Mouse (Mus musculus) neural tube, embryonic 15.5 days (tissue): ENCODE data around the gene Cdc16. TPM values are rescaled to one million over a fixed set of nuclear protein-coding genes. Genes with fewer than 3 reads are reported as not detected.

Source experiments
- polyA plus RNA-seq: library from polyadenylated mRNA; unstranded; fragments of >200 nt; fragmentation: Nextera tagmentation; extraction: Ambion mirVana; gene quantifications from 2 replicates; pipeline ENCODE4 v1.2.1, GENCODE M21; 2015

Gene Cdc16
- polyA plus RNA-seq, 1 experiment from 2014 or later = 138 TPM

Other genes with a start within 250 kb of the Cdc16 start
- not detected in 2 replicates for gene 1700029H14Rik, start 195.2 kb upstream of the Cdc16 start, polyA plus RNA-seq
- 38.8 and 39.3 TPM in 2 replicates for gene Rasa3, start 80.1 kb upstream of the Cdc16 start, polyA plus RNA-seq
- gene Cfap97d2, start 51.8 kb upstream of the Cdc16 start, polyA plus RNA-seq = 0.83 and 1.4 TPM in 2 replicates
- gene Upf3a, start 27.9 kb downstream of the Cdc16 start, polyA plus RNA-seq = 41.7 and 42.5 TPM in 2 replicates
- not detected in 2 replicates for gene AF366264, start 80.7 kb downstream of the Cdc16 start, polyA plus RNA-seq
- 41.7 and 43.4 TPM in 2 replicates for gene Champ1, start 112.0 kb downstream of the Cdc16 start, polyA plus RNA-seq
- gene Coprs, start 132.6 kb downstream of the Cdc16 start, polyA plus RNA-seq = 137 and 165 TPM in 2 replicates